Mouse (Mus musculus) left cerebral cortex, postnatal 14 days (tissue): ENCODE results near the gene Retsat. TPM values are rescaled to one million over a fixed set of nuclear protein-coding genes. Genes with fewer than 3 reads are reported as not detected.

Experiments used
- DNase-seq, 2 experiments: peaks; one replicate each; pipeline ENCODE4 v3.0.0; 2021 to 2022; ENCODE audit warnings: low spot score in 2 of 2, mixed read lengths in 1 of 2
- intact Hi-C: fragments of 180-260 bp; cut with DNase I; formaldehyde crosslinking; loops from one replicate; pipeline ENCODE4 v1.15.1; 2025
- long read RNA-seq, 2 experiments: library from polyadenylated mRNA; stranded (forward); transcript quantifications; one replicate each; pipeline ENCODE4 v2.0.0; 2021
- total RNA-seq, 2 experiments: library from RNA; stranded (reverse); gene quantifications; 2 replicates each; pipeline ENCODE4 v1.2.3; 2021

Retsat gene
- total RNA-seq: 10 to 100 TPM; 41.6 to 43.8 TPM
- long read RNA-seq, experiment 1, transcript Retsat-201 (11 exons, 3,027 nt): major isoform, 38 of 44 reads
- long read RNA-seq, experiment 1, partial matches to known transcripts: 5 of 44 reads
- long read RNA-seq, experiment 1, other reads (novel, unspliced or antisense): 1 of 44 reads
- long read RNA-seq, experiment 2, transcript Retsat-201 (11 exons, 3,027 nt): major isoform, 36 of 38 reads
- long read RNA-seq, experiment 2, partial matches to known transcripts: 1 of 38 reads
- long read RNA-seq, experiment 2, other reads (novel, unspliced or antisense): 1 of 38 reads

- DNase-seq: peak; percentile 88 to 97
- intact Hi-C loops: no loop called here
Observed at GRCm38 (mm10) chr6:72597956-72598753, at the start of gene Retsat, which contains the start of gene Elmod3. Retsat (plus strand) TSS chr6:72598475. Elmod3 (minus strand) TSS chr6:72598413.

- DNase-seq: no peak
- intact Hi-C loops: no loop called here
Observed at GRCm38 (mm10) chr6:72549041-72549580, 49.2 kb upstream of the Retsat start.

- intact Hi-C loops: no loop called here
- no peak for DNase-seq
Observed at GRCm38 (mm10) chr6:72550025-72550424, 48.2 kb upstream of the Retsat start.

- no peak for DNase-seq
- intact Hi-C loops: no loop called here
Observed at GRCm38 (mm10) chr6:72550503-72551100, 47.7 kb upstream of the Retsat start.

GRCm38 (mm10) chr6:72552171-72553078 is 45.9 kb upstream of the Retsat start:
- peak; percentile 35 to 49 for DNase-seq
- intact Hi-C loops: no loop called here

- intact Hi-C loops: no loop called here
- no peak for DNase-seq
Observed at GRCm38 (mm10) chr6:72553079-72553412, 45.2 kb upstream of the Retsat start.

- intact Hi-C loops: no loop called here
- DNase-seq: no peak
Observed at GRCm38 (mm10) chr6:72560801-72561200, 37.5 kb upstream of the Retsat start.

GRCm38 (mm10) chr6:72562486-72562885 is 35.8 kb upstream of the Retsat start:
- DNase-seq: no peak
- intact Hi-C loops: no loop called here

- no peak for DNase-seq
- intact Hi-C loops: no loop called here
Observed at GRCm38 (mm10) chr6:72562894-72563293, 35.4 kb upstream of the Retsat start.

- intact Hi-C loops: no loop called here
- DNase-seq: no peak
Observed at GRCm38 (mm10) chr6:72565506-72565905, 32.8 kb upstream of the Retsat start.

- intact Hi-C loops: loop anchor here (1.0 to 2.0 kb wide), 2 partner anchors 31 to 138 kb away; no protein-coding TSS in a partner anchor
- DNase-seq: peak; percentile 94 to 95
Observed at GRCm38 (mm10) chr6:72566044-72566443, 32.2 kb upstream of the Retsat start.

- DNase-seq: no peak
- intact Hi-C loops: loop anchor here (2.0 kb wide), 1 partner anchor 33 kb away; no protein-coding TSS in a partner anchor
Observed at GRCm38 (mm10) chr6:72567508-72567907, 30.8 kb upstream of the Retsat start.

- intact Hi-C loops: no loop called here
- no peak for DNase-seq
Observed at GRCm38 (mm10) chr6:72568736-72569135, 29.5 kb upstream of the Retsat start.

GRCm38 (mm10) chr6:72570644-72571397 is 27.5 kb upstream of the Retsat start:
- intact Hi-C loops: no loop called here
- DNase-seq: peak in 1 of 2 experiments; percentile 38

GRCm38 (mm10) chr6:72571826-72572225 is 26.4 kb upstream of the Retsat start:
- intact Hi-C loops: no loop called here

GRCm38 (mm10) chr6:72576041-72576440 is 22.2 kb upstream of the Retsat start:
- intact Hi-C loops: no loop called here
- DNase-seq: no peak

More at GRCm38 (mm10) chr6:72571826-72572225, 26.4 kb upstream of the Retsat start:
- no peak for DNase-seq

- no peak for DNase-seq
- intact Hi-C loops: no loop called here
Observed at GRCm38 (mm10) chr6:72581625-72582382, 16.5 kb upstream of the Retsat start.
